Mouse (Mus musculus): ENCODE data around the gene Map4k5.

Map4k5 gene

GRCm38 (mm10) chr12:69783247-69784025 lies 109.6 kb downstream of the Map4k5 start:
- DNase-seq, result peak; percentile 82

- DNase-seq, result peak; percentile 41
Observed at GRCm38 (mm10) chr12:69781935-69782650, 110.9 kb downstream of the Map4k5 start.

GRCm38 (mm10) chr12:69781480-69781879 lies 111.5 kb downstream of the Map4k5 start:
- no peak for DNase-seq

GRCm38 (mm10) chr12:69777957-69778356 lies 115.0 kb downstream of the Map4k5 start:
- DNase-seq, result no peak

- no peak for DNase-seq
Observed at GRCm38 (mm10) chr12:69777341-69777730, 115.7 kb downstream of the Map4k5 start.

- peak; percentile 50 for DNase-seq
Observed at GRCm38 (mm10) chr12:69776607-69777340, 116.2 kb downstream of the Map4k5 start.

GRCm38 (mm10) chr12:69768841-69769240 lies 124.2 kb downstream of the Map4k5 start:
- DNase-seq, result no peak

GRCm38 (mm10) chr12:69767476-69768258 lies 125.3 kb downstream of the Map4k5 start:
- no peak for DNase-seq

GRCm38 (mm10) chr12:69766185-69766904 lies 126.7 kb downstream of the Map4k5 start:
- peak; percentile 26 for DNase-seq

- no peak for DNase-seq
Observed at GRCm38 (mm10) chr12:69765543-69765942, 127.5 kb downstream of the Map4k5 start.

GRCm38 (mm10) chr12:69761603-69762002 lies 131.4 kb downstream of the Map4k5 start:
- no peak for DNase-seq

GRCm38 (mm10) chr12:69760743-69761406 lies 132.1 kb downstream of the Map4k5 start:
- DNase-seq, result no peak

- DNase-seq, result peak; percentile 41
Observed at GRCm38 (mm10) chr12:69760014-69760413, 133.0 kb downstream of the Map4k5 start.

- DNase-seq, result peak; percentile 90
Observed at GRCm38 (mm10) chr12:69759267-69759885, 133.6 kb downstream of the Map4k5 start.

GRCm38 (mm10) chr12:69758221-69759185 lies 134.5 kb downstream of the Map4k5 start:
- DNase-seq, result peak; percentile 74

- peak; percentile 98 for DNase-seq
Observed at GRCm38 (mm10) chr12:69757418-69758141, 135.4 kb downstream of the Map4k5 start.

- DNase-seq, result no peak
Observed at GRCm38 (mm10) chr12:69756015-69756414, 137.0 kb downstream of the Map4k5 start.

- DNase-seq, result no peak
Observed at GRCm38 (mm10) chr12:69753936-69754335, 139.1 kb downstream of the Map4k5 start.
